Mouse (Mus musculus) limb, embryonic 14.5 days (tissue): ENCODE data around the gene Osbpl8. TPM values are rescaled to one million over a fixed set of nuclear protein-coding genes. Genes with fewer than 3 reads are reported as not detected.

ENCODE experiments used
- ATAC-seq: fragments of 200-750 bp; cut with Nextera tagmentation; 2 replicates; pipeline ENCODE4 v1.8.0; 2017; ENCODE audit warnings: low read depth, moderate number of reproducible peaks, moderate TSS enrichment; ENCODE audit not compliant: low FRiP score
- DNase-seq: peaks from one replicate; pipeline ENCODE4 v3.0.0-alpha.2; 2015; ENCODE audit warnings: low spot score
- H3K27ac ChIP-seq: fragments of 300-500 bp; sonication (generic); replicated peaks from 2 replicates; pipeline ENCODE4 v1.5.1; 2014; ENCODE audit warnings: low read depth, mild to moderate bottlenecking, low read length, moderate library complexity, mixed read lengths
- H3K27me3 ChIP-seq: fragments of 300-500 bp; sonication (generic); 2 replicates; pipeline ENCODE4 v1.6.1; 2014; ENCODE audit warnings: low read length, mixed read lengths; ENCODE audit not compliant: control insufficient read depth, insufficient read depth
- H3K36me3 ChIP-seq: fragments of 300-500 bp; sonication (generic); 2 replicates; pipeline ENCODE4 v1.6.1; 2014; ENCODE audit warnings: mild to moderate bottlenecking, low read length, moderate library complexity, mixed read lengths; ENCODE audit not compliant: control insufficient read depth, insufficient read depth
- H3K4me1 ChIP-seq: fragments of 300-500 bp; sonication (generic); 2 replicates; pipeline ENCODE4 v1.6.1; 2014; ENCODE audit warnings: antibody characterized with exemption, low read length, mixed read lengths; ENCODE audit not compliant: control insufficient read depth, insufficient read depth
- H3K4me2 ChIP-seq: fragments of 300-500 bp; sonication (generic); replicated peaks from 2 replicates; pipeline ENCODE4 v1.6.1; 2014; ENCODE audit warnings: low read depth, mild to moderate bottlenecking, low read length, moderate library complexity; ENCODE audit not compliant: severe bottlenecking
- H3K4me3 ChIP-seq: fragments of 300-500 bp; sonication (generic); replicated peaks from 2 replicates; pipeline ENCODE4 v1.5.1; 2014; ENCODE audit warnings: low read length
- H3K9ac ChIP-seq: fragments of 300-500 bp; sonication (generic); 2 replicates; pipeline ENCODE4 v1.6.1; 2014; ENCODE audit warnings: mild to moderate bottlenecking, low read depth, low read length, moderate library complexity; ENCODE audit not compliant: severe bottlenecking
- H3K9me3 ChIP-seq: fragments of 300-500 bp; sonication (generic); 2 replicates; pipeline ENCODE4 v1.6.1; 2016; ENCODE audit warnings: low read length; ENCODE audit not compliant: control insufficient read depth
- POLR2A ChIP-seq: fragments of 200-500 bp; IDR thresholded peaks from 2 replicates; pipeline ENCODE4 v1.8.0; 2012; ENCODE audit warnings: inconsistent platforms, mild to moderate bottlenecking, moderate library complexity, borderline replicate concordance; ENCODE audit not compliant: insufficient read depth, insufficient read length; ENCODE audit errors: extremely low read depth
- WGBS: fragments of 180-500 bp; shearing (Covaris S2); extraction: QIAGEN DNeasy Blood & Tissue Kit; methylation state at CpG from one replicate; pipeline ENCODE4 v1.1.7; 2014; 5-methylcytosine and 5-hydroxymethylcytosine counted together
- polyA plus RNA-seq, 2 experiments: library from polyadenylated mRNA; depleted of rRNA in 1 of 2; stranded (reverse) in 1 of 2; unstranded in 1 of 2; fragments of >200 nt; fragmentation: Nextera tagmentation in 1 of 2; extraction: Ambion mirVana in 1 of 2; gene quantifications; 2 replicates each; pipeline versions ENCODE4 v1.2.1 to v1.2.3; 2012 to 2014

The Osbpl8 gene
- polyA plus RNA-seq, 2 experiments = 9.0 to 10.4 TPM

GRCm38 (mm10) chr10:111318021-111318420 lies 153.5 kb downstream of the Osbpl8 start:
- Histone ChIP-seq H3K4me2 (no peak overlapping the region), H3K4me3 (no peak overlapping the region), H3K27me3 (no peaks in the 10 kb centered on the region), H3K9ac (no peak overlapping the region), H3K36me3 (no peaks in the 10 kb centered on the region), H3K27ac (no peak overlapping the region), H3K9me3 (no peaks in the 10 kb centered on the region), H3K4me1 (peaks cover 5% of the 10 kb centered on the region; the same call in 1 of the 2 replicates)
- 64% methylated on average over 3 of the region's 3 CpGs for WGBS
- TF ChIP-seq POLR2A = no peak
- ATAC-seq (no peak), DNase-seq (no peak)

- Histone ChIP-seq H3K4me3 (no peak overlapping the region), H3K9ac (no peak overlapping the region), H3K27me3 (no peaks in the 10 kb centered on the region), H3K4me1 (peaks cover 5% of the 10 kb centered on the region; the same call in 1 of the 2 replicates), H3K27ac (no peak overlapping the region), H3K36me3 (no peaks in the 10 kb centered on the region), H3K9me3 (no peaks in the 10 kb centered on the region), H3K4me2 (no peak overlapping the region)
- DNase-seq (no peak), ATAC-seq (no peak)
- TF ChIP-seq POLR2A = no peak
- WGBS = 83% methylated on average over 9 of the region's 9 CpGs
Measured at GRCm38 (mm10) chr10:111318805-111319500, 154.4 kb downstream of the Osbpl8 start.

- TF ChIP-seq POLR2A = no peak
- Histone ChIP-seq H3K27me3 (no peaks in the 10 kb centered on the region), H3K4me2 (no peak overlapping the region), H3K27ac (no peak overlapping the region), H3K9me3 (no peaks in the 10 kb centered on the region), H3K9ac (no peak overlapping the region), H3K36me3 (no peaks in the 10 kb centered on the region), H3K4me1 (no peaks in the 10 kb centered on the region), H3K4me3 (no peak overlapping the region)
- DNase-seq = no peak
- ATAC-seq = no peak
Measured at GRCm38 (mm10) chr10:111320579-111320978, 156.0 kb downstream of the Osbpl8 start.

- no peak for ATAC-seq
- H3K9ac ChIP-seq = no peak overlapping the region
Measured at GRCm38 (mm10) chr10:111327957-111328356, 163.4 kb downstream of the Osbpl8 start.

GRCm38 (mm10) chr10:111329326-111329725 lies 164.8 kb downstream of the Osbpl8 start:
- Histone ChIP-seq H3K36me3 (no peaks in the 10 kb centered on the region), H3K4me2 (no peak overlapping the region), H3K27ac (no peak overlapping the region), H3K4me3 (no peak overlapping the region), H3K9ac (no peak overlapping the region), H3K4me1 (no peaks in the 10 kb centered on the region), H3K9me3 (no peaks in the 10 kb centered on the region), H3K27me3 (no peaks in the 10 kb centered on the region)
- no peak for ATAC-seq
- DNase-seq = no peak
- no peak for TF ChIP-seq POLR2A
- 84% methylated on average over 5 of the region's 5 CpGs for WGBS

More at GRCm38 (mm10) chr10:111327957-111328356, 163.4 kb downstream of the Osbpl8 start:
- H3K4me3 ChIP-seq = no peak overlapping the region
- H3K27ac ChIP-seq = no peak overlapping the region
- H3K9me3 ChIP-seq = no peaks in the 10 kb centered on the region
- DNase-seq = no peak
- no peaks in the 10 kb centered on the region for H3K4me1 ChIP-seq
- no peaks in the 10 kb centered on the region for H3K27me3 ChIP-seq
- TF ChIP-seq POLR2A = no peak
- H3K4me2 ChIP-seq = no peak overlapping the region
- WGBS = 78% methylated on average over 4 of the region's 4 CpGs
- no peaks in the 10 kb centered on the region for H3K36me3 ChIP-seq
